Mouse (Mus musculus): ENCODE measurements around the gene Nob1. TPM values are rescaled to one million over a fixed set of nuclear protein-coding genes. Genes with fewer than 3 reads are reported as not detected.

Gene Nob1
- total RNA-seq, 2 experiments from 2014 or later: 39.4 to 40.6 TPM

- no peak for TF ChIP-seq CTCF (IDR thresholded peaks at IDR 0.05)
- no peak for DNase-seq (ENCODE audit: extremely low spot score in 1 of 2, low spot score in 2 of 2)
- intact Hi-C loops (cut with DNase I): no loop called here
Observed at GRCm38 (mm10) chr8:107381666-107382065, 43.2 kb downstream of the Nob1 start.

GRCm38 (mm10) chr8:107380734-107381133 lies 44.1 kb downstream of the Nob1 start:
- Histone ChIP-seq H3K4me3 (no peak overlapping the region), H3K27ac (no peak overlapping the region)
- TF ChIP-seq CTCF (IDR thresholded peaks at IDR 0.05): no peak
- intact Hi-C loops (cut with DNase I): no loop called here
- no peak for DNase-seq (ENCODE audit: extremely low spot score in 1 of 2, low spot score in 2 of 2)

More at GRCm38 (mm10) chr8:107381666-107382065, 43.2 kb downstream of the Nob1 start:
- no peak overlapping the region for H3K4me3 ChIP-seq
- no peak overlapping the region for H3K27ac ChIP-seq

DNA sequence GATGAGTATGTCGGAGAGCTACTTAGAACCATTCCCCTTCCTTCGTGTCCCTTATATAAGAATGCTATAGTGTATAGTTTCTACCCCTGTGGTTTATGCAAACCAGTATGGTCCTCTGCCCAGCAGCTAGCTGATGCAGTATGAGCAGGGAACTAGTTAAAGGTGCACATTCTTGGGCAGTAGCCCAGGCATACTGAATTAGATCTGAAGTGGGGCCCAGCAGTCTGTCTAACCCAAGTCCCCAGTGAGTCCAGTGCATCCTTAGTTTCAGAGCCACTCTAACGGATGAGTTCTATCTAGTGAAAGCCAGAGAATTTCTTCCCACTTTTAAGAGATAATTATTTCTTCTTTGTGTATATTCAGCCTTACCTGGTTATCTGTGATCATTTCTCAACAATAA lies 47.5 kb downstream of the Nob1 start:
- H3K27ac ChIP-seq: no peak overlapping the region
- DNase-seq (ENCODE audit: extremely low spot score in 1 of 2, low spot score in 2 of 2): no peak
- H3K4me3 ChIP-seq: no peak overlapping the region
- no peak for TF ChIP-seq CTCF (IDR thresholded peaks at IDR 0.05)
- intact Hi-C loops (cut with DNase I): no loop called here

GRCm38 (mm10) chr8:107370311-107370710 lies 54.5 kb downstream of the Nob1 start:
- intact Hi-C loops (cut with DNase I): no loop called here
- Histone ChIP-seq H3K27ac (no peak overlapping the region), H3K4me3 (no peak overlapping the region)
- no peak for DNase-seq (ENCODE audit: extremely low spot score in 1 of 2, low spot score in 2 of 2)
- no peak for TF ChIP-seq CTCF (IDR thresholded peaks at IDR 0.05)

Other genes with a start within 250 kb of the Nob1 start
- 10 to 100 TPM; 54.8 to 60.3 TPM for gene Nfat5, start 131.6 kb downstream of the Nob1 start, total RNA-seq (2021)
- 1 to 10 TPM; 3.7 to 4.2 TPM for gene Nqo1, start 21.8 kb downstream of the Nob1 start, total RNA-seq (2021)
- 10 to 100 TPM; 34.4 to 39.3 TPM for gene Wwp2, start 11.3 kb upstream of the Nob1 start, total RNA-seq (2021)
- gene Psmd7, start 163.4 kb upstream of the Nob1 start, total RNA-seq (2021): 100 to 1,000 TPM; 104 to 111 TPM

All from left cerebral cortex, adult 2 months (tissue).